Mouse (Mus musculus) heart, embryonic 16.5 days (tissue): ENCODE data around the gene Mon2. TPM values are rescaled to one million over a fixed set of nuclear protein-coding genes. Genes with fewer than 3 reads are reported as not detected.

Experiments
- ATAC-seq: fragments of 200-750 bp; cut with Nextera tagmentation; replicated peaks from 2 replicates; pipeline ENCODE4 v1.8.0; 2017; ENCODE audit warnings: moderate number of reproducible peaks; ENCODE audit not compliant: insufficient read depth, low FRiP score; ENCODE audit errors: extremely low read depth
- H3K27ac ChIP-seq: fragments of 300-500 bp; sonication (generic); 2 replicates; pipeline ENCODE4 v1.5.1; 2014; ENCODE audit warnings: mild to moderate bottlenecking, low read length, control low read depth, moderate library complexity
- H3K27me3 ChIP-seq: fragments of 300-500 bp; sonication (generic); 2 replicates; pipeline ENCODE4 v1.6.1; 2014; ENCODE audit warnings: low read length, mixed read lengths; ENCODE audit not compliant: control insufficient read depth, insufficient read depth
- H3K36me3 ChIP-seq: fragments of 300-500 bp; sonication (generic); 2 replicates; pipeline ENCODE4 v1.6.1; 2014; ENCODE audit not compliant: control insufficient read depth, insufficient read depth
- H3K4me1 ChIP-seq: fragments of 300-500 bp; sonication (generic); 2 replicates; pipeline ENCODE4 v1.6.1; 2014; ENCODE audit warnings: low read length, mixed read lengths; ENCODE audit not compliant: control insufficient read depth, insufficient read depth
- H3K4me2 ChIP-seq: fragments of 300-500 bp; sonication (generic); 2 replicates; pipeline ENCODE4 v1.6.1; 2014; ENCODE audit warnings: low read depth, mild to moderate bottlenecking, control low read depth, low read length
- H3K4me3 ChIP-seq: fragments of 300-500 bp; sonication (generic); 2 replicates; pipeline ENCODE4 v1.5.1; 2014; ENCODE audit warnings: mild to moderate bottlenecking, control low read depth, low read length
- H3K9ac ChIP-seq: fragments of 300-500 bp; sonication (generic); 2 replicates; pipeline ENCODE4 v1.6.1; 2014; ENCODE audit warnings: low read length, control low read depth
- H3K9me3 ChIP-seq: fragments of 300-500 bp; sonication (generic); replicated peaks from 2 replicates; pipeline ENCODE4 v1.6.1; 2016; ENCODE audit warnings: low read length; ENCODE audit not compliant: control insufficient read depth
- WGBS: fragments of 180-500 bp; shearing (Covaris S2); extraction: QIAGEN DNeasy Blood & Tissue Kit; methylation state at CpG from one replicate; pipeline ENCODE4 v1.1.7; 2014; 5-methylcytosine and 5-hydroxymethylcytosine counted together
- polyA plus RNA-seq: library from polyadenylated mRNA; unstranded; fragments of >200 nt; fragmentation: Nextera tagmentation; extraction: Ambion mirVana; gene quantifications from 2 replicates; pipeline ENCODE4 v1.2.1, GENCODE M21; 2015

Mon2 gene
- polyA plus RNA-seq, 1 experiment from 2014 or later, result 14.6 TPM

DNA sequence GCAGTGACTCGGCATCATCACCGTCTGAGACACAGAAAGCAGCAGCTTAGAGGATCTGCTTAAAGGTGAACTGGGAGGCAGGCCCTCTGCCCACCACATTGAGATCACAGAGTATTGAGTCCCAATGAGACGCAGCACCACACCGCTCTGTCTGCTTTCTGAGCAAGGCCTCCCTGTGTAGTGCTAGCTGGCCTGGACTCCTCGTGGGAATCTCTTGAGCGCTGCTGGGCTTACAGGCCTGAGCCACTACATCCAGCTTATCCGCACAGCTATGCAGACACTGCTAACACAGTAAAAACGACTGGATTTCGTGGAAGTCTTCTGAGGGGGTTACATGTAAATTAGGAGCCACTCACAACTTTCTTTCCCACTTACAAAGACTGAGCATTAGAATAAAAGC lies 84.7 kb downstream of the Mon2 start:
- peaks cover 37% of the 10 kb centered on the region for H3K4me1 ChIP-seq
- H3K36me3 ChIP-seq, result peaks cover 19% of the 10 kb centered on the region
- H3K27me3 ChIP-seq, result no peaks in the 10 kb centered on the region
- H3K9me3 ChIP-seq, result no peaks in the 10 kb centered on the region
- peak overlapping the region; percentile 58 for H3K4me2 ChIP-seq
- H3K27ac ChIP-seq, result peak overlapping the region; percentile 99
- H3K4me3 ChIP-seq, result 0 out of 2 replicates have a peak overlapping the region, but pooled peaks have one; percentile 18
- WGBS, result 47% methylated on average over 9 of the region's 9 CpGs
- ATAC-seq, result no peak; the same call in 1 of the 2 replicates
- peak overlapping the region; percentile 68 for H3K9ac ChIP-seq

DNA sequence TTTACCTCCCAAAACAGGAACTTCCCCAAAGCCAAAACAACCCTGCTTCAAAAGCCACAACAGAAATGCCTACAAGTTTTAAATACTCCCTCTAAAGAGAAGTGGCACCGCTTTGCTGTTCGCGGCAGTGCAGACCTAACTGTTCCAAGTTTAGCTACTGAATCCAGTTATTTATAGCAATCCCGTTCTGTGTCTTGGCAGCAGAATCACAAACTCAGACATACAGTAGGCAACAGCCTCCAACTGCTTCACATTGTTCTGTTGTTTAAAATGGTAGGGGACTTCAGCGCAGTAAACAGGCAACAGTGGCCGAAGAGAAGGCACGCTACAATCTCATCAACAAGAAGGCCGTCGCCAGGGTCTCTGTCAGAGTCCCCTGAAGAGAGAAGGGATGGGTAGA lies 85.3 kb downstream of the Mon2 start:
- peak overlapping the region; percentile 68 for H3K9ac ChIP-seq
- peaks cover 38% of the 10 kb centered on the region for H3K4me1 ChIP-seq

DNA sequence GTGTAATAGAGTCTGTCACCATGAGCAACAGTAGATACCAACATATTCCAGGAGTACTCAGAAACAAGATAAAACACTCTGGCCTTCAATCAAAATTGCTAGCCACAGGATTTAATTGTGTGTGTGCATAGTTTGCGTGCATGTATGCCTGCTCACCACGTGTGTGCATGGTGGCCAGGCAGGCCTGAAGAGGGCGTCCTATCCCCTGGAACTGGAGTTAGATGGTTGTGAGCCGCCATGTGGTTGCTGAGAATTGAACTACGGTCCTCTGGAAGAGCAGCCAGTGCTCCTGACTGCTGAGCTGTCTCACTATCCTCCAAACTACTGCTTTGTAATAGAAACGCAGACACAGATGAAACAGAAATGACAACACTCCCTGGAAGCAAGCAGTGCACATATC lies 85.7 kb downstream of the Mon2 start:
- no peaks in the 10 kb centered on the region for H3K9me3 ChIP-seq
- peak overlapping the region; percentile 59 for H3K9ac ChIP-seq
- H3K4me1 ChIP-seq, result peaks cover 38% of the 10 kb centered on the region
- H3K27ac ChIP-seq, result peak overlapping the region; percentile 99
- no peaks in the 10 kb centered on the region for H3K27me3 ChIP-seq
- no peak for ATAC-seq
- H3K36me3 ChIP-seq, result peaks cover 11% of the 10 kb centered on the region
- peak overlapping the region; percentile 58 for H3K4me2 ChIP-seq
- H3K4me3 ChIP-seq, result peak overlapping the region; percentile 37
- WGBS, result 65% methylated on average over 6 of the region's 6 CpGs

More for the DNA sequence above, 85.3 kb downstream of the Mon2 start:
- Histone ChIP-seq H3K27ac (peak overlapping the region; percentile 99), H3K27me3 (no peaks in the 10 kb centered on the region), H3K9me3 (no peaks in the 10 kb centered on the region), H3K36me3 (peaks cover 15% of the 10 kb centered on the region), H3K4me3 (peak overlapping the region; percentile 37), H3K4me2 (peak overlapping the region; percentile 58)
- peak; percentile 54 for ATAC-seq
- 37% methylated on average over 9 of the region's 9 CpGs for WGBS

DNA sequence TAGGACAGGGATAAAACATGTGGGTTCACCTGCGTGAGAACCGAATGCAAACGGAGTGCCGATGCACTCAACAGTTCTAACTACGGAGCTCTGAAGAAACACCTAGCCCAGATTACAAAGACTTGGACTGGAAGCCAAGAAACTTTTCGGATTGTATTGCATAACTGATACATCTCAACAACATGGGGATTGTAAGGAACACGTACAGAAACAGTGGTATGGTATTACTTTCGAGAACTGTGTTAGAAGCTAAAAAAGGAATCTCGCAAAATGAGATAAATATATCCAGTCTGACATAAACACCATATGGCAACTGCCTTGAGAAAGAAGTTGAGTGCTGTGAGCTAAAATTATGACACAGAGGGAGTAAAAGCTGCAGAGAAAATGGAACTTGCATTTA lies 86.4 kb downstream of the Mon2 start:
- no peak overlapping the region for H3K4me3 ChIP-seq
- peaks cover 6% of the 10 kb centered on the region for H3K36me3 ChIP-seq
- peaks cover 38% of the 10 kb centered on the region for H3K4me1 ChIP-seq
- peak overlapping the region; percentile 74 for H3K27ac ChIP-seq
- ATAC-seq, result no peak
- H3K9me3 ChIP-seq, result no peaks in the 10 kb centered on the region
- WGBS, result 76% methylated on average over 9 of the region's 9 CpGs
- no peaks in the 10 kb centered on the region for H3K27me3 ChIP-seq
- H3K9ac ChIP-seq, result peak overlapping the region; percentile 36; the same call in 1 of the 2 replicates
- peak overlapping the region; percentile 36 for H3K4me2 ChIP-seq

DNA sequence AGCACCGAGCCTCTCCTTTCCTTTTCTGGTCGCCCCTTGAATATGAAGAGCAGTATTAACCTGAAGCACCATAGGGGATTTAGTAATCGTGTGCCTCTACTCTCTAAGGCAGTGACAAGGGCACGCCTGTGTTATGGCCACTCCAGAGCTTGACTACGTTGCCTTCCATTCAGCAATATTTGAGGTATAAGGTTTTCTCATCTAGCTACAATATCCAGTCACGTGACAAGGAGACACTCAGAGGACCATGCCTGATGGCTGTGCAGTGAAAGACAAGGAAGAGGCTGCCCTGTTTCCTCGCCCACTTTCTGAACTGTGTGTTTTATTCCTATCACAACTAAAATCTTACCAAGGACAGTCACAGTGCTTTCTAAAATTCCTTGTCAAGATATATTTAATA lies 87.9 kb downstream of the Mon2 start:
- Histone ChIP-seq H3K27me3 (no peaks in the 10 kb centered on the region), H3K9ac (peak overlapping the region; percentile 10), H3K4me2 (peak overlapping the region; percentile 48), H3K27ac (peak overlapping the region; percentile 46), H3K4me1 (peaks cover 44% of the 10 kb centered on the region), H3K36me3 (no peaks in the 10 kb centered on the region), H3K9me3 (no peaks in the 10 kb centered on the region), H3K4me3 (peak overlapping the region; percentile 28)
- no peak for ATAC-seq
- 54% methylated on average over 7 of the region's 7 CpGs for WGBS

DNA sequence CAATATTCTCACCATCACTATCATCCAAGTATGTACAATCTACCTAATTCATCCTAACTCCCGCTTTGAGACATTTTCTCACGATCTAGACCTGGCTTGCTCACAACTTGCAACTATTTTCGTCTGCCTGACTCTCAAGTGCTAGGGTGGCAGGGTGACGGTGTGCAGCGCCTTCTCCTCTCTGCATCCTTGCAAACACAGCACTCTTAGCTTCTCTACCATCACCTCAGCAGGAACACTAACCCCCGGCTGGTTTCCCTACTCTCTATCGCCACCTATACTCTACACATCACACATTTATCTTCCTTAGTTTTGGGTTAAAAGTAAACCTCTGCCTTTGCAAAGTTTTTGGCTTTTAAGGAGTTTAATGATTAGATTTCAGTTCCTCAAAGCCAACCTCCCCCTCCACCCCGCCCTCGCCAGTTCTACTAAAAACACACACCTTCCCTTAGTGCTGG lies 88.6 kb downstream of the Mon2 start:
- Histone ChIP-seq H3K9ac (peak overlapping the region; percentile 28), H3K27ac (peak overlapping the region; percentile 46), H3K27me3 (no peaks in the 10 kb centered on the region), H3K4me3 (peak overlapping the region; percentile 28), H3K4me2 (peak overlapping the region; percentile 48), H3K36me3 (no peaks in the 10 kb centered on the region), H3K9me3 (no peaks in the 10 kb centered on the region), H3K4me1 (peaks cover 51% of the 10 kb centered on the region)
- 7% methylated on average over 9 of the region's 9 CpGs for WGBS
- no peak for ATAC-seq

DNA sequence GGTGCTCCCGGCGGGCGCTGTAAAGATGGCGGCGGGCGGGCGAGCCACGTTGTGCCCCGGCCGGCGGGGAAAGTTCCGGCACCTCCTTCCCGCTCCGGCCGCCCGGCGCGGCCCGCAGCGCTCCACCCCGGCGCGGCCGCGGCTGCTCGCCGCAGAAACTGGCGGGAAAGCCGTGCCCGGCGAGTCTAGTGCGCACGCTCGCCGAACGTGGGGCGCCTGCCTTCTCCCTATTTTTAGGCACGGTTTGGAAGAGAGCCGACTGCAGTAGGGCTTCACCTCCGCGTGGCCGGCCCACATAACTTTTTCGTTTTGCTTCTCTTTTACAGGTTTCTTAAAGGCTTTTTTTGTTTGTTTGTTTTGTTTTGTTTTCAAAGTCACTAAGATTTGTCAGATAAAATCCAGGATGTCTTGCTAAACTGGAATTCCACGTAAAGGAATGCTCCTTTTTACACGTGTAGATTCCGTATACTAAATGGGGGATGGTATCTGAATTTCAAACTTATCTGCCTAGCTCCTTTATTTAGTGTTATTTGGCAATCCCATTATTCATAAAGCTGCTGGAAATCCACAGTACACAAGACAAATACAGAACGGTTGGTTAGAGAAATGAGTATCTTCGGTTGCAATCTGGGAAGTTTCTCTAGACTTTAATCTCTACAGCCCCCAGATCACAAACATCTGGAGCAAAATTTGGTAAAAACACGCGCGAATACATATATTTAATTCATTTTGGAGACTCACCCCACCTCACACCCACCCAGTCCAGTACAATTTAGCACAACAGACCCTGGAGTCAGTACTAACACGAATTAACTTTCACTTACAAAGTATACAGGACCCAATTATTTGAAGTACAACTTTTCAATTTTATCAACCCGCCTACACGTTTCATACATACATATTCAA lies 89.7 kb downstream of the Mon2 start:
- peak; percentile 78 for ATAC-seq
- Histone ChIP-seq H3K4me2 (peak overlapping the region; percentile 69), H3K27me3 (no peaks in the 10 kb centered on the region), H3K4me3 (peak overlapping the region; percentile 68), H3K36me3 (no peaks in the 10 kb centered on the region), H3K9ac (peak overlapping the region; percentile 98), H3K27ac (peak overlapping the region; percentile 100), H3K4me1 (peaks cover 52% of the 10 kb centered on the region), H3K9me3 (no peaks in the 10 kb centered on the region)
- WGBS, result 8% methylated on average over 54 of the region's 54 CpGs

DNA sequence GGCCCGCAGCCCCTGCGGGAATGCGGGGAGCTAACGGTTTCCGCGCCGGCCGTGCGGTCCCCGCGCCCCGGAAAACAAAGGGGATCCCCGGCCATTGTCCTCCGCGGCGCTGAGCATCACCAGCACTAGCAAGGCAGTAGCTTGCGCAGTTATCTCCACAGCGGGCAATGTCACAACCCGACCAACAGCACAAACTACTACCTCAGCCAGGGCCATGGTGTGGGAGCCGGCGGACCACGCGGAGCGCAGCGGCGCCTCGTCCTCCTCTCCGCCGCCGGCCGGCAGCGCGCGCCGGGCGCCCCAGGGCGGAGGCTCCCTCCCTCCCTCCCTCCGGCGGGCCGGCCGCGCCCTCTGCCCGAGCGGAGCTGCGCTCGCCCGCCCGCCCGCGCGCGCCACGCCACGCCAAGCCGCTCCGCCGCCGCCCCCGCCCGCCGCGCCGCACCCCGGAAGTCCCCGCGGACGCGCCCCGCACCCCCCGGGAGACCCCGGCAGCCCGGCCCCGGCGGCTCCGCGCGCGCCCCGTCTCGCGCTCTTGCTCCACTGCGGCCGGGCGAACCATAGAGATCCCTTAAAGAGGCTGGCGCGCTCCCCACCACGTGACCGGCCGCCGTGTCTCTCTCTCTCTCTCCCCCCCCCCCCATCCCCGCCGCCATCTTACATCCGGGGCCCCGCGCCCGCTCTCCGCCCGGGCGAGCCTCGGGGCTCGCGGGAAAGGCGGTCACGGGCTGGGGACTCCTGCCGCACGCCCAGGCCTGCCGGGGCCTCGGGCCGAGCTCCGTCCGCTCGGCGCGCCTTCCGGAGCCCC lies 90.6 kb downstream of the Mon2 start:
- peak overlapping the region; percentile 100 for H3K27ac ChIP-seq
- no peaks in the 10 kb centered on the region for H3K9me3 ChIP-seq
- H3K4me1 ChIP-seq, result peaks cover 47% of the 10 kb centered on the region
- H3K9ac ChIP-seq, result peak overlapping the region; percentile 98
- peak overlapping the region; percentile 68 for H3K4me3 ChIP-seq
- under 1% methylated on average over 59 of the region's 115 CpGs for WGBS
- H3K27me3 ChIP-seq, result no peaks in the 10 kb centered on the region
- ATAC-seq, result peak; percentile 85
- peak overlapping the region; percentile 69 for H3K4me2 ChIP-seq
- H3K36me3 ChIP-seq, result peaks cover 5% of the 10 kb centered on the region; the same call in 1 of the 2 replicates
